Mouse (Mus musculus) MEL (cell line): ENCODE measurements around the gene Mei1.

Experiments used
- CHD2 ChIP-seq: IDR thresholded peaks from 2 replicates; pipeline ENCODE4 v1.6.1; 2011; ENCODE audit warnings: low read length, improper control_type of control experiment
- GATA1 ChIP-seq: IDR thresholded peaks from 2 replicates; pipeline ENCODE4 v1.6.1; 2011; ENCODE audit warnings: low read depth, low read length, improper control_type of control experiment
- HCFC1 ChIP-seq: IDR thresholded peaks from 2 replicates; pipeline ENCODE4 v1.6.1; 2012; ENCODE audit warnings: low read depth, mild to moderate bottlenecking, inconsistent platforms, low read length, improper control_type of control experiment, moderate library complexity
- MAFK ChIP-seq: IDR thresholded peaks from 2 replicates; pipeline ENCODE4 v1.6.1; 2011; ENCODE audit warnings: low read depth, mild to moderate bottlenecking, low read length, improper control_type of control experiment, borderline replicate concordance
- MAX ChIP-seq: IDR thresholded peaks from 2 replicates; pipeline ENCODE4 v1.6.1; 2011; ENCODE audit warnings: low read length, improper control_type of control experiment
- POLR2A ChIP-seq, 2 experiments: IDR thresholded peaks; 2 replicates each; pipeline ENCODE4 v1.6.1; 2011 to 2012; ENCODE audit warnings: low read length in 2 of 2, mild to moderate bottlenecking in 2 of 2, control low read depth in 1 of 2, improper control_type of control experiment in 1 of 2, low read depth in 1 of 2, moderate library complexity in 1 of 2; ENCODE audit not compliant: control insufficient read depth in 1 of 2, insufficient read depth in 1 of 2, poor library complexity in 1 of 2
- RCOR1 ChIP-seq: IDR thresholded peaks from 2 replicates; pipeline ENCODE4 v1.6.1; 2012; ENCODE audit warnings: low read depth, mild to moderate bottlenecking, inconsistent platforms, low read length, improper control_type of control experiment
- SMC3 ChIP-seq: IDR thresholded peaks from 2 replicates; pipeline ENCODE4 v1.6.1; 2011; ENCODE audit warnings: low read depth, low read length, improper control_type of control experiment
- UBTF ChIP-seq: IDR thresholded peaks from 2 replicates; pipeline ENCODE4 v1.6.1; 2012; ENCODE audit warnings: low read depth, mild to moderate bottlenecking, inconsistent platforms, low read length, improper control_type of control experiment, moderate library complexity, borderline replicate concordance; ENCODE audit not compliant: insufficient read depth
- ZC3H11A ChIP-seq: IDR thresholded peaks from 2 replicates; pipeline ENCODE4 v1.6.1; 2012; ENCODE audit warnings: low read depth, mild to moderate bottlenecking, inconsistent platforms, low read length, improper control_type of control experiment
- ZNF384 ChIP-seq: IDR thresholded peaks from 2 replicates; pipeline ENCODE4 v1.6.1; 2012; ENCODE audit warnings: low read depth, mild to moderate bottlenecking, inconsistent platforms, low read length, improper control_type of control experiment

DNA sequence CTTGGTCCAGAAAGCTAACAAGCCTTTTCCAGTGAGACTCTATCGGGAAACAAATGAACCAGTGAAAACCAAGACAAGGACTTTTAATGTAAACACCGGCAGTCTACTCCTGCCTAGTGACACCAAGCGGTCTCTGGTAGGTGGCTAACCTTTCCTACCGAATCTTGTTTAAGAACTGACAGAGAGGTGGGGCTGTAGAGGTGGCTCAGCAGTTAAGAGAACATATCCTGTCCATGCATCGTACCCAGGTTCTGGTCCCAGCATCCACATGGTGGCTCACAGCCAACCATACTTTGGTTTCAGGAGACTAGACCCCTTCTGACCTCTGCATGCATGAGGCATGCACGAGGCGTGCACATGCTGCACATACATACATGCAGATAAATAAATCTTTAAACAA, 42.5 kb upstream of the Mei1 start:
- TF ChIP-seq POLR2A (IDR thresholded peaks at IDR 0.05; ENCODE audit: control insufficient read depth in 1 of 2, insufficient read depth in 1 of 2, low read depth in 1 of 2, low read length in 2 of 2, poor library complexity in 1 of 2), result no peak
- TF ChIP-seq MAFK, result no peak
- TF ChIP-seq SMC3, result no peak
- TF ChIP-seq ZNF384, result no peak
- TF ChIP-seq GATA1, result no peak
- TF ChIP-seq RCOR1, result no peak
- TF ChIP-seq MAX, result no peak
- TF ChIP-seq ZC3H11A, result no peak
- TF ChIP-seq HCFC1, result no peak
- no peak for TF ChIP-seq CHD2
- no peak for TF ChIP-seq UBTF
